Mouse (Mus musculus): ENCODE measurements around the gene Cd6.

Gene Cd6

GRCm38 (mm10) chr19:10835671-10836070 lies 5.8 kb upstream of the Cd6 start:
- DNase-seq (ENCODE audit: low spot score) = no peak

- DNase-seq (ENCODE audit: low spot score) = no peak
Measured at GRCm38 (mm10) chr19:10833611-10834010, 3.8 kb upstream of the Cd6 start.

GRCm38 (mm10) chr19:10832030-10832429 lies 2.2 kb upstream of the Cd6 start:
- no peak for DNase-seq (ENCODE audit: low spot score)

- DNase-seq (ENCODE audit: low spot score) = peak; percentile 80
Measured at GRCm38 (mm10) chr19:10831424-10831823, 1.6 kb upstream of the Cd6 start.

GRCm38 (mm10) chr19:10828321-10828720 lies 1.5 kb downstream of the Cd6 start:
- no peak for DNase-seq (ENCODE audit: low spot score)

- DNase-seq (ENCODE audit: low spot score) = no peak
Measured at GRCm38 (mm10) chr19:10824061-10824460, 5.8 kb downstream of the Cd6 start.

GRCm38 (mm10) chr19:10822534-10822933 lies 7.3 kb downstream of the Cd6 start:
- DNase-seq (ENCODE audit: low spot score) = no peak

GRCm38 (mm10) chr19:10821319-10821718 lies 8.5 kb downstream of the Cd6 start:
- DNase-seq (ENCODE audit: low spot score) = no peak

- DNase-seq (ENCODE audit: low spot score) = no peak
Measured at GRCm38 (mm10) chr19:10818217-10818946, 11.5 kb downstream of the Cd6 start.

- DNase-seq (ENCODE audit: low spot score) = peak; percentile 19
Measured at GRCm38 (mm10) chr19:10816462-10816861, 13.4 kb downstream of the Cd6 start.

GRCm38 (mm10) chr19:10815871-10816270 lies 14.0 kb downstream of the Cd6 start:
- peak; percentile 46 for DNase-seq (ENCODE audit: low spot score)

- DNase-seq (ENCODE audit: low spot score) = no peak
Measured at GRCm38 (mm10) chr19:10813905-10814304, 16.0 kb downstream of the Cd6 start.

- no peak for DNase-seq (ENCODE audit: low spot score)
Measured at GRCm38 (mm10) chr19:10813039-10813438, 16.8 kb downstream of the Cd6 start.

- DNase-seq (ENCODE audit: low spot score) = no peak
Measured at GRCm38 (mm10) chr19:10811471-10811870, 18.4 kb downstream of the Cd6 start.

GRCm38 (mm10) chr19:10810176-10810492 lies 19.7 kb downstream of the Cd6 start:
- DNase-seq (ENCODE audit: low spot score) = no peak

GRCm38 (mm10) chr19:10809428-10810175 lies 20.3 kb downstream of the Cd6 start:
- no peak for DNase-seq (ENCODE audit: low spot score)

GRCm38 (mm10) chr19:10808524-10809233 lies 21.2 kb downstream of the Cd6 start:
- no peak for DNase-seq (ENCODE audit: low spot score)

GRCm38 (mm10) chr19:10805661-10806285 lies 24.1 kb downstream of the Cd6 start:
- no peak for DNase-seq (ENCODE audit: low spot score)

- no peak for DNase-seq (ENCODE audit: low spot score)
Measured at GRCm38 (mm10) chr19:10804850-10805660, 24.8 kb downstream of the Cd6 start.

- no peak for DNase-seq (ENCODE audit: low spot score)
Measured at GRCm38 (mm10) chr19:10803751-10804150, 26.1 kb downstream of the Cd6 start.

- DNase-seq (ENCODE audit: low spot score) = no peak
Measured at GRCm38 (mm10) chr19:10801906-10802305, 28.0 kb downstream of the Cd6 start.

GRCm38 (mm10) chr19:10801070-10801469 lies 28.8 kb downstream of the Cd6 start:
- DNase-seq (ENCODE audit: low spot score) = no peak

Data from T-cell, adult 2 months (primary cell).